Mouse (Mus musculus): ENCODE results near the gene Vmn2r8. TPM values are rescaled to one million over a fixed set of nuclear protein-coding genes. Genes with fewer than 3 reads are reported as not detected.

Vmn2r8 gene
- polyA plus RNA-seq, 1 experiment, result not detected

DNA sequence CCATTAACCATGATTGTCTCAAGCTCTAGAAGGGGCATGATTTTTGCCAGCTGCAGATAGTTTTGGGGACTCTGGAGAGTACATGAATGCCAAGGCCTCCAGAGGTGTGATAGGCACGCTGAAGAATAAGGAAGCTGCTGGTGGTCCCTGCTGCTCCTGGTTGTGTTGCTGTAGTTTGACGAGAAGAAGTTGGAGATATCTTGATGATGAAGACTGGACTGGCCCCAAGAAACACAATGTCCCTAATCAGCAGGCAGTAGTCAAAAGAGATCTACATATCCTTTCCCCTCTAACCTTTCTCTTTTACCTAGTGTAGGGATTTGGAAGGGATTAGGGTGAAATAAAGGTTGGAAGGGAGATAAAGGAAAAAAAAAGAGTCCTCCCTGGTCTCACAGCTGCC is 66.1 kb downstream of the Vmn2r8 start:
- no peak for TF ChIP-seq POLR2A (IDR thresholded peaks at IDR 0.05; ENCODE audit: low read depth, low read length)
- TF ChIP-seq CTCF (conservative IDR thresholded peaks at IDR 0.05; ENCODE audit: insufficient read depth, insufficient read length, low read depth, low read length), result no peak
- no peaks in the 10 kb centered on the region for H3K4me1 ChIP-seq (ENCODE audit: control insufficient read depth, insufficient read depth, low read length)

GRCm38 (mm10) chr5:108741844-108742243 is 66.8 kb downstream of the Vmn2r8 start:
- H3K27me3 ChIP-seq (replicated peaks; ENCODE audit: control insufficient read depth, insufficient read depth, low read length), result no peaks in the 10 kb centered on the region
- H3K4me3 ChIP-seq (ENCODE audit: insufficient read depth, low read depth, low read length), result no peak overlapping the region
- no peak for DNase-seq
- H3K4me1 ChIP-seq (ENCODE audit: control insufficient read depth, insufficient read depth, low read length), result no peaks in the 10 kb centered on the region
- WGBS, result 83% methylated on average over 2 of the region's 2 CpGs
- H3K27ac ChIP-seq (ENCODE audit: insufficient read depth, low read depth, low read length), result no peak overlapping the region
- TF ChIP-seq POLR2A (IDR thresholded peaks at IDR 0.05; ENCODE audit: low read depth, low read length) (no peak), CTCF (conservative IDR thresholded peaks at IDR 0.05; ENCODE audit: insufficient read depth, insufficient read length, low read depth, low read length) (no peak)
- H3K36me3 ChIP-seq (ENCODE audit: control insufficient read depth, insufficient read depth, low read length), result no peaks in the 10 kb centered on the region

More for the DNA sequence above, 66.1 kb downstream of the Vmn2r8 start:
- DNase-seq, result no peak
- WGBS, result 81% methylated on average over 2 of the region's 2 CpGs
- Histone ChIP-seq H3K36me3 (ENCODE audit: control insufficient read depth, insufficient read depth, low read length) (no peaks in the 10 kb centered on the region), H3K27me3 (replicated peaks; ENCODE audit: control insufficient read depth, insufficient read depth, low read length) (no peaks in the 10 kb centered on the region), H3K27ac (ENCODE audit: insufficient read depth, low read depth, low read length) (no peak overlapping the region), H3K4me3 (ENCODE audit: insufficient read depth, low read depth, low read length) (no peak overlapping the region)

Other genes starting within 250 kb of the Vmn2r8 start
- 80.5 and 89.0 TPM in 2 replicates for gene Gak, start 179.1 kb downstream of the Vmn2r8 start, polyA plus RNA-seq (2012; rRNA removed)
- gene Tmem175, start 179.1 kb downstream of the Vmn2r8 start, polyA plus RNA-seq (2012; rRNA removed), result 67.1 and 76.4 TPM in 2 replicates
- gene Idua, start 148.5 kb downstream of the Vmn2r8 start, polyA plus RNA-seq (2012; rRNA removed), result 9.1 and 12.7 TPM in 2 replicates
- gene Dgkq, start 139.2 kb downstream of the Vmn2r8 start, polyA plus RNA-seq (2012; rRNA removed), result 27.9 and 34.8 TPM in 2 replicates
- 257 and 309 TPM in 2 replicates for gene Slc26a1, start 133.3 kb downstream of the Vmn2r8 start, polyA plus RNA-seq (2012; rRNA removed)
- 65.1 and 74.8 TPM in 2 replicates for gene Fgfrl1, start 116.5 kb downstream of the Vmn2r8 start, polyA plus RNA-seq (2012; rRNA removed)
- gene Rnf212, start 33.9 kb downstream of the Vmn2r8 start, polyA plus RNA-seq (2012; rRNA removed), result not detected in 2 replicates
- gene Tmed11, start 13.5 kb downstream of the Vmn2r8 start, polyA plus RNA-seq (2012; rRNA removed), result not detected in 2 replicates
- gene Vmn2r9, start 43.8 kb upstream of the Vmn2r8 start, polyA plus RNA-seq (2012; rRNA removed), result not detected in 2 replicates
- not detected in 2 replicates for gene Vmn2r10, start 197.7 kb upstream of the Vmn2r8 start, polyA plus RNA-seq (2012; rRNA removed)

Data from kidney, adult 2 months (tissue).